Mouse (Mus musculus): ENCODE measurements around the gene Gtpbp4. TPM values are rescaled to one million over a fixed set of nuclear protein-coding genes. Genes with fewer than 3 reads are reported as not detected.
"Not testable (repeated sequence)": the region's sequence is repeated elsewhere in the genome, so short reads cannot be mapped to it uniquely, and the experiment has no call there.

The Gtpbp4 gene
- polyA plus RNA-seq, 1 experiment, result 11.1 TPM

GRCm38 (mm10) chr13:8972369-8972768 is 23.5 kb downstream of the Gtpbp4 start:
- peaks cover 1% of the 10 kb centered on the region; the same call in 1 of the 2 replicates for H3K36me3 ChIP-seq (ENCODE audit: control insufficient read depth, insufficient read depth, low read length)
- no peaks in the 10 kb centered on the region for H3K4me1 ChIP-seq (ENCODE audit: control insufficient read depth, insufficient read depth, low read length)
- no peaks in the 10 kb centered on the region for H3K27me3 ChIP-seq (ENCODE audit: control insufficient read depth, insufficient read depth, low read length)
- no peak overlapping the region for H3K4me3 ChIP-seq (ENCODE audit: control insufficient read depth, low read depth, low read length)
- H3K27ac ChIP-seq (ENCODE audit: control insufficient read depth, insufficient read depth, low read depth, low read length), result no peak overlapping the region
- TF ChIP-seq POLR2A (IDR thresholded peaks at IDR 0.05; ENCODE audit: control insufficient read depth, low read depth, low read length), result no peak
- TF ChIP-seq CTCF (IDR thresholded peaks at IDR 0.05; ENCODE audit: control insufficient read depth, insufficient read depth, insufficient replicate concordance, low read depth, low read length), result no peak

- Histone ChIP-seq H3K4me1 (ENCODE audit: control insufficient read depth, insufficient read depth, low read length) (no peaks in the 10 kb centered on the region), H3K27me3 (ENCODE audit: control insufficient read depth, insufficient read depth, low read length) (no peaks in the 10 kb centered on the region), H3K4me3 (ENCODE audit: control insufficient read depth, low read depth, low read length) (no peak overlapping the region), H3K27ac (ENCODE audit: control insufficient read depth, insufficient read depth, low read depth, low read length) (no peak overlapping the region), H3K36me3 (ENCODE audit: control insufficient read depth, insufficient read depth, low read length) (no peaks in the 10 kb centered on the region)
- TF ChIP-seq POLR2A (IDR thresholded peaks at IDR 0.05; ENCODE audit: control insufficient read depth, low read depth, low read length) (no peak), CTCF (IDR thresholded peaks at IDR 0.05; ENCODE audit: control insufficient read depth, insufficient read depth, insufficient replicate concordance, low read depth, low read length) (no peak)
These were observed 28.1 kb downstream of the Gtpbp4 start for GRCm38 (mm10) chr13:8967742-8968141.

- Histone ChIP-seq H3K27me3 (ENCODE audit: control insufficient read depth, insufficient read depth, low read length) (no peaks in the 10 kb centered on the region), H3K4me3 (ENCODE audit: control insufficient read depth, low read depth, low read length) (no peak overlapping the region), H3K27ac (ENCODE audit: control insufficient read depth, insufficient read depth, low read depth, low read length) (no peak overlapping the region), H3K36me3 (ENCODE audit: control insufficient read depth, insufficient read depth, low read length) (no peaks in the 10 kb centered on the region), H3K4me1 (ENCODE audit: control insufficient read depth, insufficient read depth, low read length) (no peaks in the 10 kb centered on the region)
- TF ChIP-seq POLR2A (IDR thresholded peaks at IDR 0.05; ENCODE audit: control insufficient read depth, low read depth, low read length) (no peak), CTCF (IDR thresholded peaks at IDR 0.05; ENCODE audit: control insufficient read depth, insufficient read depth, insufficient replicate concordance, low read depth, low read length) (no peak)
These were observed 30.7 kb downstream of the Gtpbp4 start for GRCm38 (mm10) chr13:8965224-8965623.

GRCm38 (mm10) chr13:8962266-8962665 is 33.6 kb downstream of the Gtpbp4 start:
- not testable (repeated sequence) for H3K27me3 ChIP-seq (ENCODE audit: control insufficient read depth, insufficient read depth, low read length); H3K36me3 ChIP-seq (ENCODE audit: control insufficient read depth, insufficient read depth, low read length); H3K27ac ChIP-seq (ENCODE audit: control insufficient read depth, insufficient read depth, low read depth, low read length); H3K4me1 ChIP-seq (ENCODE audit: control insufficient read depth, insufficient read depth, low read length); H3K4me3 ChIP-seq (ENCODE audit: control insufficient read depth, low read depth, low read length)

GRCm38 (mm10) chr13:8961128-8961888 is 34.6 kb downstream of the Gtpbp4 start:
- not testable (repeated sequence) for H3K36me3 ChIP-seq (ENCODE audit: control insufficient read depth, insufficient read depth, low read length); H3K27me3 ChIP-seq (ENCODE audit: control insufficient read depth, insufficient read depth, low read length); H3K27ac ChIP-seq (ENCODE audit: control insufficient read depth, insufficient read depth, low read depth, low read length); H3K4me1 ChIP-seq (ENCODE audit: control insufficient read depth, insufficient read depth, low read length); H3K4me3 ChIP-seq (ENCODE audit: control insufficient read depth, low read depth, low read length)

- not testable (repeated sequence) for H3K27ac ChIP-seq (ENCODE audit: control insufficient read depth, insufficient read depth, low read depth, low read length); H3K4me3 ChIP-seq (ENCODE audit: control insufficient read depth, low read depth, low read length); H3K4me1 ChIP-seq (ENCODE audit: control insufficient read depth, insufficient read depth, low read length)
These were observed 36.3 kb downstream of the Gtpbp4 start for GRCm38 (mm10) chr13:8959554-8959953.

GRCm38 (mm10) chr13:8959058-8959457 is 36.8 kb downstream of the Gtpbp4 start:
- H3K27ac ChIP-seq (ENCODE audit: control insufficient read depth, insufficient read depth, low read depth, low read length); H3K4me3 ChIP-seq (ENCODE audit: control insufficient read depth, low read depth, low read length); H3K4me1 ChIP-seq (ENCODE audit: control insufficient read depth, insufficient read depth, low read length); H3K27me3 ChIP-seq (ENCODE audit: control insufficient read depth, insufficient read depth, low read length); H3K36me3 ChIP-seq (ENCODE audit: control insufficient read depth, insufficient read depth, low read length): not testable (repeated sequence)

More at GRCm38 (mm10) chr13:8959554-8959953, 36.3 kb downstream of the Gtpbp4 start:
- H3K36me3 ChIP-seq (ENCODE audit: control insufficient read depth, insufficient read depth, low read length); H3K27me3 ChIP-seq (ENCODE audit: control insufficient read depth, insufficient read depth, low read length): not testable (repeated sequence)

GRCm38 (mm10) chr13:8956873-8957272 is 39.0 kb downstream of the Gtpbp4 start:
- H3K27me3 ChIP-seq (ENCODE audit: control insufficient read depth, insufficient read depth, low read length); H3K4me3 ChIP-seq (ENCODE audit: control insufficient read depth, low read depth, low read length); H3K36me3 ChIP-seq (ENCODE audit: control insufficient read depth, insufficient read depth, low read length); H3K4me1 ChIP-seq (ENCODE audit: control insufficient read depth, insufficient read depth, low read length); H3K27ac ChIP-seq (ENCODE audit: control insufficient read depth, insufficient read depth, low read depth, low read length): not testable (repeated sequence)

- not testable (repeated sequence) for H3K27me3 ChIP-seq (ENCODE audit: control insufficient read depth, insufficient read depth, low read length); H3K4me1 ChIP-seq (ENCODE audit: control insufficient read depth, insufficient read depth, low read length); H3K27ac ChIP-seq (ENCODE audit: control insufficient read depth, insufficient read depth, low read depth, low read length); H3K36me3 ChIP-seq (ENCODE audit: control insufficient read depth, insufficient read depth, low read length); H3K4me3 ChIP-seq (ENCODE audit: control insufficient read depth, low read depth, low read length)
These were observed 40.8 kb downstream of the Gtpbp4 start for GRCm38 (mm10) chr13:8955127-8955526.

GRCm38 (mm10) chr13:8952563-8952962 is 43.3 kb downstream of the Gtpbp4 start, which contains the start of gene Idi2:
Gene Idi2, plus strand, starts transcription at chr13:8952863.
- not testable (repeated sequence) for H3K27me3 ChIP-seq (ENCODE audit: control insufficient read depth, insufficient read depth, low read length); H3K4me1 ChIP-seq (ENCODE audit: control insufficient read depth, insufficient read depth, low read length); H3K36me3 ChIP-seq (ENCODE audit: control insufficient read depth, insufficient read depth, low read length); H3K4me3 ChIP-seq (ENCODE audit: control insufficient read depth, low read depth, low read length); H3K27ac ChIP-seq (ENCODE audit: control insufficient read depth, insufficient read depth, low read depth, low read length)

- not testable (repeated sequence) for H3K4me3 ChIP-seq (ENCODE audit: control insufficient read depth, low read depth, low read length); H3K27ac ChIP-seq (ENCODE audit: control insufficient read depth, insufficient read depth, low read depth, low read length); H3K27me3 ChIP-seq (ENCODE audit: control insufficient read depth, insufficient read depth, low read length); H3K4me1 ChIP-seq (ENCODE audit: control insufficient read depth, insufficient read depth, low read length); H3K36me3 ChIP-seq (ENCODE audit: control insufficient read depth, insufficient read depth, low read length)
These were observed 47.8 kb downstream of the Gtpbp4 start, which contains the start of gene Gm9745 for GRCm38 (mm10) chr13:8948131-8948530. Gene Gm9745, minus strand, starts transcription at chr13:8948231.
